Mouse (Mus musculus) T-helper 1 cell (primary cell): ENCODE data around the gene Stxbp5l.
"Not testable (repeated sequence)": the region's sequence is repeated elsewhere in the genome, so short reads cannot be mapped to it uniquely, and the experiment has no call there.

ENCODE experiments used
- in situ Hi-C: fragments of 300-600 bp; cut with MboI, MseI; formaldehyde crosslinking; loops from one replicate; pipeline ENCODE4 v1.15.1; 2025; ENCODE audit warnings: high pct_unique_total_duplicates

Gene Stxbp5l

GRCm38 (mm10) chr16:37384821-37385344, at the start of gene Stxbp5l:
Gene Stxbp5l, minus strand, starts transcription at chr16:37384962.
- in situ Hi-C loops = no loop called here

- in situ Hi-C loops = no loop called here
Observed at GRCm38 (mm10) chr16:37433418-37434204, 48.8 kb upstream of the Stxbp5l start.

GRCm38 (mm10) chr16:37425434-37425833, 40.7 kb upstream of the Stxbp5l start:
- in situ Hi-C loops = no loop called here

GRCm38 (mm10) chr16:37422874-37423273, 38.1 kb upstream of the Stxbp5l start:
- in situ Hi-C loops = no loop called here

GRCm38 (mm10) chr16:37421851-37422250, 37.1 kb upstream of the Stxbp5l start:
- in situ Hi-C loops = no loop called here

- in situ Hi-C loops = no loop called here
Observed at GRCm38 (mm10) chr16:37420512-37420911, 35.8 kb upstream of the Stxbp5l start.

GRCm38 (mm10) chr16:37405536-37405935, 20.8 kb upstream of the Stxbp5l start:
- in situ Hi-C loops = no loop called here

GRCm38 (mm10) chr16:37404922-37405321, 20.2 kb upstream of the Stxbp5l start:
- in situ Hi-C loops = no loop called here

- in situ Hi-C loops = no loop called here
Observed at GRCm38 (mm10) chr16:37389964-37390363, 5.2 kb upstream of the Stxbp5l start.

GRCm38 (mm10) chr16:37389201-37389905, 4.6 kb upstream of the Stxbp5l start:
- in situ Hi-C loops = no loop called here

- in situ Hi-C loops = no loop called here
Observed at GRCm38 (mm10) chr16:37384369-37384768, 393 bp downstream of the Stxbp5l start.

GRCm38 (mm10) chr16:37383426-37383825, 1.3 kb downstream of the Stxbp5l start:
- in situ Hi-C loops = no loop called here

GRCm38 (mm10) chr16:37372716-37373115, 12.0 kb downstream of the Stxbp5l start:
- in situ Hi-C loops = loop anchor here (10.0 kb wide), 1 partner anchor 462 kb away; no protein-coding TSS in a partner anchor

- in situ Hi-C loops = no loop called here
Observed at GRCm38 (mm10) chr16:37367426-37367825, 17.3 kb downstream of the Stxbp5l start.

GRCm38 (mm10) chr16:37363958-37364357, 20.8 kb downstream of the Stxbp5l start:
- in situ Hi-C loops = no loop called here

GRCm38 (mm10) chr16:37355621-37356020, 29.1 kb downstream of the Stxbp5l start:
- in situ Hi-C loops = no loop called here

- in situ Hi-C loops = no loop called here
Observed at GRCm38 (mm10) chr16:37347092-37347491, 37.7 kb downstream of the Stxbp5l start.

- in situ Hi-C loops = no loop called here
Observed at GRCm38 (mm10) chr16:37344960-37345359, 39.8 kb downstream of the Stxbp5l start.

- in situ Hi-C loops = not testable (repeated sequence)
Observed at GRCm38 (mm10) chr16:37341446-37341845, 43.3 kb downstream of the Stxbp5l start.

GRCm38 (mm10) chr16:37338177-37338576, 46.6 kb downstream of the Stxbp5l start:
- in situ Hi-C loops = no loop called here

- in situ Hi-C loops = no loop called here
Observed at GRCm38 (mm10) chr16:37337529-37337928, 47.2 kb downstream of the Stxbp5l start.

- in situ Hi-C loops = no loop called here
Observed at GRCm38 (mm10) chr16:37304441-37304840, 80.3 kb downstream of the Stxbp5l start.

- in situ Hi-C loops = no loop called here
Observed at GRCm38 (mm10) chr16:37292593-37292992, 92.2 kb downstream of the Stxbp5l start.
